Mouse (Mus musculus) heart, adult 2 months (tissue): ENCODE measurements around the gene 4930415O20Rik. TPM values are rescaled to one million over a fixed set of nuclear protein-coding genes. Genes with fewer than 3 reads are reported as not detected.

Experiments
- DNase-seq, 2 experiments: peaks; one replicate each; pipeline ENCODE4 v3.0.0; 2021
- H3K27ac ChIP-seq: fragments of 200-600 bp; 2 replicates; pipeline ENCODE4 v1.8.1; 2022
- H3K27me3 ChIP-seq: fragments of 200-500 bp; 2 replicates; pipeline ENCODE4 v1.6.1; 2012; ENCODE audit warnings: mild to moderate bottlenecking, low read length, inconsistent platforms, mixed read lengths; ENCODE audit not compliant: control insufficient read depth, insufficient read depth
- H3K36me3 ChIP-seq: fragments of 200-500 bp; 2 replicates; pipeline ENCODE4 v1.6.1; 2012; ENCODE audit warnings: low read length, inconsistent platforms; ENCODE audit not compliant: control insufficient read depth, insufficient read depth
- H3K4me1 ChIP-seq: fragments of 200-500 bp; 2 replicates; pipeline ENCODE4 v1.6.1; 2011; ENCODE audit warnings: low read length; ENCODE audit not compliant: control insufficient read depth, insufficient read depth
- H3K4me3 ChIP-seq: fragments of 200-600 bp; 2 replicates; pipeline ENCODE4 v1.8.1; 2022
- H3K79me2 ChIP-seq: fragments of 200-500 bp; replicated peaks from 2 replicates; pipeline ENCODE4 v1.6.1; 2012; ENCODE audit warnings: mild to moderate bottlenecking, inconsistent platforms, low read length, moderate library complexity, mixed read lengths; ENCODE audit not compliant: control insufficient read depth, insufficient read depth
- H3K9ac ChIP-seq: fragments of 200-500 bp; 2 replicates; pipeline ENCODE4 v1.6.1; 2012; ENCODE audit warnings: low read depth, mild to moderate bottlenecking, control low read depth, inconsistent platforms, low read length, mixed read lengths
- CTCF ChIP-seq: fragments of 200-600 bp; IDR thresholded peaks from 2 replicates; pipeline ENCODE4 v1.8.1; 2022; ENCODE audit warnings: antibody characterized with exemption, mild to moderate bottlenecking, moderate library complexity
- EP300 ChIP-seq: fragments of 200-500 bp; IDR thresholded peaks from 2 replicates; pipeline ENCODE4 v1.6.1; 2011; ENCODE audit warnings: low read depth, low read length, control low read depth; ENCODE audit not compliant: insufficient read depth
- POLR2A ChIP-seq: fragments of 200-500 bp; IDR thresholded peaks from 2 replicates; pipeline ENCODE4 v1.6.1; 2011; ENCODE audit warnings: mild to moderate bottlenecking, low read depth, low read length, control low read depth; ENCODE audit not compliant: insufficient read depth
- WGBS: fragments of 180-500 bp; shearing (Covaris S2); methylation state at CpG from one replicate; pipeline ENCODE4 v1.1.7; 2018; 5-methylcytosine and 5-hydroxymethylcytosine counted together
- intact Hi-C: fragments of 180-260 bp; cut with DNase I; formaldehyde crosslinking; loops from one replicate; pipeline ENCODE4 v1.15.1; 2025
- polyA plus RNA-seq: library from polyadenylated mRNA; depleted of rRNA; stranded (reverse); fragments of >200 nt; gene quantifications from 2 replicates; pipeline ENCODE4 v1.2.3, GENCODE M21; 2012
- total RNA-seq, 2 experiments: library from RNA; stranded (reverse); gene quantifications; 2 replicates each; pipeline ENCODE4 v1.2.3; 2021

The 4930415O20Rik gene
- total and polyA plus RNA-seq, 3 experiments, result 1.6 to 2.1 TPM; not detected in 1

DNA sequence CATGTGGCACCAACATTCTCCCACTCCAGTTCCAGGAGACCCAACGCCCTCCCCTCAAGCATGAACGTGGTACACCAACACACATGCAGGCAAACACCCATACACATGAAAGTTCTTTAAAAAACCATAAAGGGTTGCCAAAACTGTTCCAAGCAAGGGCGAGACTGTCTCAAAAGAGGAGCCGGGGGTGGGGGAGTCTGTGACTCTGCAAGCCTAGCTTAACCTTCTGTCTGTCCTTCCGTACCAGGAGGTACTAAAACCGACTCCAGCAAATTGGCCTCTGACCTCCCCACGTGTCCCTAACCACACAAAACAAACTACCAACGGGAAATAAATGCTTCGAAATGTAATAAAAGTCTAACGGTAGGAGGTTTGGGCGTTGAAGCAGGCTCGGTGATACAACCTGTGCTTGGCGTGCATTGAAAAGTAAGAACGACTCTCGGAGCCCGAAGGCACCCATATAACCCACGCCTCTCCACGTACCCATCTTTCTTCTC lies 37.7 kb upstream of the 4930415O20Rik start:
- peak in 1 of 2 experiments; percentile 31 for DNase-seq
- under 1% methylated on average over 18 of the region's 18 CpGs for WGBS
- intact Hi-C loops, result no loop called here
- Histone ChIP-seq H3K36me3 (peaks cover 9% of the 10 kb centered on the region), H3K27me3 (no peaks in the 10 kb centered on the region), H3K4me3 (peak overlapping the region; percentile 96), H3K4me1 (peaks cover 3% of the 10 kb centered on the region), H3K27ac (peak overlapping the region; percentile 94), H3K9ac (peak overlapping the region; percentile 31), H3K79me2 (peaks cover 2% of the 10 kb centered on the region; the same call in 1 of the 2 replicates)
- TF ChIP-seq CTCF (no peak), EP300 (no peak), POLR2A (no peak)

DNA sequence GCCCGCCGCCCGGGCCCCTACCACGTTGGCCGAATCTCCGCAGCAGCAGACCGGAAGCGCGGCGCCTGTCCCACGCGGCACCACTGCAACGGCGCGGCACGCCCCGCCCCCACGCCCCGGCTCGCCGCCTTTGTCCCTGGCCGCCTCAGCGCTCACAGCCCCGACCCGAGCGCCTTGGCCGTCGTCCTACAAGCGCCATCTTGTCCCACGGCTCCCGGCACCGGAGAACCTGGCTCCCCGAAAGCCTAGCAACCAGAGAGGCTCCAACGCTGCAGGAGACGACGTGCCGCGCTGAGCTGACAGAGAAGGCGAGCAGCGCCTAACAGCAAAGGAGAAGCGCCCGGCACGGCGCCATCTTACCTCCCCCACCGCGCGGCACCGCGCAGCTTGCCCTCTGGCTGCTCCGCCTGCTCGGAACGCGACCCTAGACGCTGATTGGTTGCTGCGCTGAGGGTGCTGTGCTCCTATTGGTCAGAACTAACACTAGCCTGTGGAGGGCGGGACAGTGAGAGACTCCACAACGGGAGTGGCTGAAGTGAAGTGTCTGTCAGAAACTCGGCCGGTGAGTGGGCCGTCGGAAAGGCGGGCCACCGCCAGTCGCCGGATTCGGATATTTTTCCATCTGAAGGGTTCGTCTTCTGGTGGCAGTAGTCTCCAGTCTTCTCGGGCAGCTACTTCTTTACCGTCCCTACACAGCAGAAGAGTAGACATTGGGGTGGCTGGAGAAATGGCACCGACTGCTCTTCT lies 36.8 kb upstream of the 4930415O20Rik start, which contains the start of gene Kansl2:
Gene Kansl2, minus strand, starts transcription at position 384 of the 747 bp plus-strand sequence.
- Histone ChIP-seq H3K27ac (peak within 1 kb of the TSS; percentile 94), H3K79me2 (peaks cover 2% of the 10 kb centered on the region; the same call in 1 of the 2 replicates), H3K36me3 (peaks cover 9% of the 10 kb centered on the region), H3K27me3 (no peaks in the 10 kb centered on the region), H3K4me3 (peak within 1 kb of the TSS; percentile 96), H3K9ac (peak within 1 kb of the TSS; percentile 88), H3K4me1 (peaks cover 3% of the 10 kb centered on the region)
- TF ChIP-seq CTCF, result peak; percentile 6; the same call in 1 of the 2 replicates
- TF ChIP-seq POLR2A, result peak; percentile 94
- TF ChIP-seq EP300, result no peak
- intact Hi-C loops, result loop anchor here (2.0 kb wide), 2 partner anchors 19 to 33 kb away; no protein-coding TSS in a partner anchor
- WGBS, result under 1% methylated on average over 70 of the region's 70 CpGs
- peak; percentile 95 to 99 for DNase-seq

DNA sequence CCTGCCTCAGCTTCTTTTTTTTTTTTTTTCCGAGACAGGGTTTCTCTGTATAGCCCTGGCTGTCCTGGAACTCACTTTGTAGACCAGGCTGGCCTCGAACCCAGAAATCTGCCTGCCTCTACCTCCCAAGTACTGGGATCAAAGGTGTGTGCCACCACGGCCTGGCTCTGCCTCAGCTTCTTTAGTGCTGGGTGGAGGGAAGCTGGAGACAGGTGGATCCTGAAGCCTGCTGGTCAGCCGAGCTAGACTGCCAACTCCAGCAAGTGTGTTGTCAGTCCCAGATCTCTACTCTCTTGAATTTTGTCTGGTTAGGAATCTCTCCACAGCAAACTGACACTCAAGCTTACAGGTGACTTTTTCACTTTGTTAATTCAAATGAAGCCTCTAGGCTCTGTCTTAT lies 34.9 kb upstream of the 4930415O20Rik start:
- Histone ChIP-seq H3K36me3 (peaks cover 8% of the 10 kb centered on the region), H3K27ac (no peak overlapping the region), H3K4me1 (peaks cover 3% of the 10 kb centered on the region), H3K79me2 (peaks cover under 1% of the 10 kb centered on the region; the same call in 1 of the 2 replicates), H3K9ac (no peak overlapping the region), H3K4me3 (no peak overlapping the region), H3K27me3 (no peaks in the 10 kb centered on the region)
- 69% methylated on average over 4 of the region's 4 CpGs for WGBS
- TF ChIP-seq CTCF (no peak), EP300 (no peak), POLR2A (no peak)
- DNase-seq, result no peak
- intact Hi-C loops, result loop anchor here (2.0 kb wide), 2 partner anchors 21 to 31 kb away; no protein-coding TSS in a partner anchor

DNA sequence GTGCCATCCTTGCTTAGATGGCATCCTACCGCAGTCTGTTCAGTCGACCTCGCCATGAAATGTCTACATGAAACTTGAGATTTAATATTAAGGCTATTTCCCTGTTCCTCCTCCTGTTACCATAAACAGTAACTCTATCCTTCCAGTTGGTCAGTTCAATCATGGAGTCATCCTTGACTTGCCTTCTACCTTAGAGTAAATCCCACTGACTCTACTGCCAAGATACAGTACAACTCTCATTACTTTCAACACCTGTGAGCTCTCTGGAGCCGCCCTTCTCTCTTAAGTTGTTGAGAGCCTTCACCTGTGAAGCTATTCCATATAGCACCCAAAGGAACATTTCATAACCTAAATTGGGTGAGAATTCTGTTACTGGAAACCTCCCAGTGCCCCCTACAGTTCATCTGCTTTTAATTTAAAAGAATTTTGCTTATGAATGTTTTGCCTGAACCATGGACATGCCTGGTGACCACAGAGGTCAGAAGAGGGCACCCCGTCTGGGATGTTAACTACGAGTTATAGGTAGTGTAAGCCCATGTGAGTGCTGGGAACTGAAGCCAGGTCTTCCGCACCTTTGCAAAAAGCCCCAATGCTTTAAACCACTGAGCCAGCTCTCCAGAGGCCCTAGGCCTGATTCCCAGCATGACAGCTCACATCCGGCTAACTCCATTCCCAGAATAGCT lies 33.8 kb upstream of the 4930415O20Rik start:
- H3K79me2 ChIP-seq, result no peaks in the 10 kb centered on the region; the same call in 1 of the 2 replicates
- H3K27ac ChIP-seq, result no peak overlapping the region; the same call in 1 of the 2 replicates
- peaks cover 6% of the 10 kb centered on the region for H3K36me3 ChIP-seq
- intact Hi-C loops, result no loop called here
- TF ChIP-seq POLR2A (no peak), CTCF (no peak), EP300 (no peak)
- no peak for DNase-seq
- H3K4me3 ChIP-seq, result no peak overlapping the region
- WGBS, result 81% methylated on average over 8 of the region's 8 CpGs
- H3K27me3 ChIP-seq, result no peaks in the 10 kb centered on the region
- peaks cover 3% of the 10 kb centered on the region for H3K4me1 ChIP-seq
- no peak overlapping the region for H3K9ac ChIP-seq

DNA sequence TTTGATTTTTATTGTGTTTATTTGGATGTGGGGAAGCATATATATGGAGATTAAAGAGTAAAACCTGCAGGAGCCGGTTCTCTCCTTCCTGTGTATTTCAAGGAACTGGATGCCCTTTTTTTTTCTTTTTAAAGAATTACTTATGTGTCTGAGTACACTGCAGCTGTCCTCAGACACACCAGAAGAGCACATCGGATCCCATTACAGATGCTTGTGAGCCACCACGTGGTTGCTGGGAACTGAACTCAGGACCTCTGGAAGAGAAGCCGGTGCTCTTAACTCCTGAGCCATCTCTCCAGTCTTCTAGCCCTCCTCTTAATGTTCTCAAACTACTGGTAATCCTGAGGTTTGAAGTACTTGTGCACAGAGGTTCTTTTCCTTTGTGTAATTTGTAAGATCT lies 32.9 kb upstream of the 4930415O20Rik start:
- Histone ChIP-seq H3K36me3 (peaks cover 2% of the 10 kb centered on the region; the same call in 1 of the 2 replicates), H3K27ac (no peak overlapping the region), H3K4me3 (no peak overlapping the region), H3K79me2 (no peaks in the 10 kb centered on the region; the same call in 1 of the 2 replicates), H3K4me1 (no peaks in the 10 kb centered on the region; the same call in 1 of the 2 replicates), H3K27me3 (no peaks in the 10 kb centered on the region), H3K9ac (no peak overlapping the region)
- WGBS, result 60% methylated on average over 4 of the region's 4 CpGs
- no peak for TF ChIP-seq POLR2A
- no peak for TF ChIP-seq EP300
- TF ChIP-seq CTCF, result no peak
- intact Hi-C loops, result no loop called here
- no peak for DNase-seq
